Mouse (Mus musculus) mouse embryonic stem cell (cell line): ENCODE results near the gene Arl5a.

Source experiments
- in situ Hi-C, 2 experiments: fragments of 300-500 bp; cut with MboI; formaldehyde crosslinking; loops; 1 replicate in 1 of 2; 3 replicates in 1 of 2; pipeline ENCODE4 v1.14.3; 2019 to 2020; ENCODE audit warnings: low sequenced_read_pairs in 2 of 2, low pct_unique_long_range_greater_than_20kb in 1 of 2, mixed read lengths in 1 of 2; ENCODE audit not compliant: unreplicated experiment in 1 of 2

Gene Arl5a

GRCm38 (mm10) chr2:52424747-52425522 lies at the start of gene Arl5a:
TSS of gene Arl5a (minus strand) at chr2:52424901.
- in situ Hi-C loops, result no loop called here

- in situ Hi-C loops, result no loop called here
Observed at GRCm38 (mm10) chr2:52471545-52472291, 47.0 kb upstream of the Arl5a start.

- in situ Hi-C loops, result no loop called here
Observed at GRCm38 (mm10) chr2:52470044-52470560, 45.4 kb upstream of the Arl5a start.

DNA sequence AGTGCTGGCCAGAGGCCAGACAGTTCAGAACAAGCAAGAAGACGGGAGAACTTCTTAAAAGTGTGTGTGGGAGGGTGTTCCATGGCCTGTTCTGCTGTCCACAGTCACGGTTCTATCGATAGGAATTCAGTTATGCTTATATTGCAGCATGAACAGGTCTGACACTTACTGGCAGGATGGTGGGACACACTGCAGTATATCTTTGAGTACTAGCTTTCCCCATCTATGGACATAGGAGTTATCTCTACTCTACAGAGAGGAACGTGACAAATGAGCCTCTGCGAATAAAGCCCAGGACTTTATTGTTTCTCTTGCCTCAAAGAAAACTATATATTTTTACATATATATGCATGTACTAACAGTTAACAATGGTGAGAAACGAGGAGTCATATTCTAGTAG lies 42.9 kb upstream of the Arl5a start:
- in situ Hi-C loops, result no loop called here

DNA sequence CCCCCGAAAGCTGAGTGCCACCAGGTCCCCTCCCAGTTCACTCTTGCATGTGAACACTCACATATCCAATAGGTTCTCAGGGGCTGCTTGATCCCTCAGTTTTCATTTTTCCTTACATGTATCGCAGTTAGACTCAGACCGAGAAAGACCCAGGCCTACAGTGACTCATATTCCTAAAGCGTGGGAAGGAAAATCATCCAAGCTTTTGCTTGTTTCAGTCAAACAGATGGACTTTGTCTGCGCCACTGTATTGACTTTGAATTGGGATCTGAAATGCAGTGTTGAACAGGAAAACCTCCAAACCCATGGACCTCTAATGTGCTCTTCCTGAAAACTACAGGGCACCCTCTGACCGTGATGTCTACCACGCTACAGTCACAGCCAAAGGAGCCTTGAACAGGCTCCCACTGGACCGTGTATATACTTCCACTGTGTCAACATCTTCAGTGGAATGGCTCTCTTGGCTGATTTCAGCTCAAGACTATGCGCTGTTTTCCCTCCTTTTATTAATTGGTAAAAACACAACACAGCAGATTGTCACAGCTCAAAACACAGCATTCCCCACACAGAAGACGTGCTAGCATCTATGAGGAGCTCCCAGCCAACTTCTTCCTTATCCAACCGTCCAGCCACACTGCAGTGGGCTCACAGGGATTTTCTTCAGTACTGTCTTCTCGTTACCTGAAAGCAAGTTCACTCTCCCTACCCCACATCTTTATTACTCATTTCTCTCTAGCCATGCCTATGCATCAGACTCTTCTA lies 36.7 kb upstream of the Arl5a start:
- in situ Hi-C loops, result no loop called here

- in situ Hi-C loops, result no loop called here
Observed at GRCm38 (mm10) chr2:52455606-52456479, 31.1 kb upstream of the Arl5a start.

DNA sequence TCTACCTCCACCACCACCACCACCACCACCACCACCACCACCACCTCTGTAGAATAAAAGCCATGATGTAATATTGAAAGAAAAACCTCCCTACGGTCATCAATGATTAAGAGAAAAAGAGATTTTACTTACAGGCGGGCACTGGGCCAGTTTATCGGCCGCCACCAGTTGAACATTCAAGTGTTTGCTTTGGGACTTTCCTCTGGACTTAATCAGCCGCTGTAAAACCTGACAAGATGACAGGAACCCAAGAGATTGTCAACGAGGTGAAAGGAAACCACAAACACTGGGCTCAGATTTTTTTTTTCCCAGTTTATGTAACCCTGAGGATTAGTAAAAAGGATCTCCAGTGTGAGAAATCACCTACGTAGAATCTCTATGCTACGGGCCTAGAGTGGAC lies 25.1 kb upstream of the Arl5a start:
- in situ Hi-C loops, result no loop called here

GRCm38 (mm10) chr2:52448916-52449315 lies 24.2 kb upstream of the Arl5a start:
- in situ Hi-C loops, result no loop called here

- in situ Hi-C loops, result no loop called here
Observed at GRCm38 (mm10) chr2:52446648-52447047, 21.9 kb upstream of the Arl5a start.

DNA sequence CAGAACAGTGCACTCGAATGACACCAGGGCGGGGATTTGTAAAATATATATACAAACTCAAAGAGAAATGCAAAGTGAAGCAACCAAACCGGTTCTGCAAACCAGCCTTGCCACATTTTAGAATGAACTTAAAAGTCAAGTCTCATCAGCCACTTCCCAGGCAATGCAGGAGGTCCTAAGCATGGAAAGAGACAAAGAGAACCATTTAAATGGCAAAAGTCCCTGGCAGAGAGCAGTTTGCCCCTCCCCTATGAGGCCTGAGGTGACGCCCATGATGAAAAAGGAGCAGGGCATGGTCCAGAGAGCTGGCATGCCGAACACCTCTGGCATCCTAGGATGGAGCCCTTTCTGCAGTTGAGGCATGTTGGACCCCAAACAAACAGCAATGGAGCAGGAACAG lies 17.4 kb upstream of the Arl5a start:
- in situ Hi-C loops, result no loop called here

GRCm38 (mm10) chr2:52440420-52441015 lies 15.8 kb upstream of the Arl5a start:
- in situ Hi-C loops, result no loop called here

DNA sequence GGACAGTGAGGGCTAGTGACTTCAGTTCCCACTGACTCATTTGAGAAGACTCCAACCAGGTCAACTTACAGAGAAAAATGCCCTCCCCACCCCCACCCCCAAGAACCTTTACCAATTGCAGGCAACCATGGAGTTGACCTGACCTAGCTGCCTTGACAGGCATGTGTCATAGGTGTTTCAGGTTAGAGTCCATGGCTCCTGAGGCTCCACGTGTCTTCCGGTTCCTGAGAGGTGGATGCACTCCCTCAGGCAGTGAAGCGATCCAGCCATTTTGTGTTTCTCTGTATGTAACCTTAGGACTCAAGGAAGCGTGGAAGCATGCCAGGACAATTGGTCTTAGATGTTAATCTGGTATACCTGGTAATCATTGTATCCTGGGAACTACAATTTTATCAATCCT lies 13.7 kb upstream of the Arl5a start:
- in situ Hi-C loops, result no loop called here

GRCm38 (mm10) chr2:52438013-52438412 lies 13.3 kb upstream of the Arl5a start:
- in situ Hi-C loops, result no loop called here

DNA sequence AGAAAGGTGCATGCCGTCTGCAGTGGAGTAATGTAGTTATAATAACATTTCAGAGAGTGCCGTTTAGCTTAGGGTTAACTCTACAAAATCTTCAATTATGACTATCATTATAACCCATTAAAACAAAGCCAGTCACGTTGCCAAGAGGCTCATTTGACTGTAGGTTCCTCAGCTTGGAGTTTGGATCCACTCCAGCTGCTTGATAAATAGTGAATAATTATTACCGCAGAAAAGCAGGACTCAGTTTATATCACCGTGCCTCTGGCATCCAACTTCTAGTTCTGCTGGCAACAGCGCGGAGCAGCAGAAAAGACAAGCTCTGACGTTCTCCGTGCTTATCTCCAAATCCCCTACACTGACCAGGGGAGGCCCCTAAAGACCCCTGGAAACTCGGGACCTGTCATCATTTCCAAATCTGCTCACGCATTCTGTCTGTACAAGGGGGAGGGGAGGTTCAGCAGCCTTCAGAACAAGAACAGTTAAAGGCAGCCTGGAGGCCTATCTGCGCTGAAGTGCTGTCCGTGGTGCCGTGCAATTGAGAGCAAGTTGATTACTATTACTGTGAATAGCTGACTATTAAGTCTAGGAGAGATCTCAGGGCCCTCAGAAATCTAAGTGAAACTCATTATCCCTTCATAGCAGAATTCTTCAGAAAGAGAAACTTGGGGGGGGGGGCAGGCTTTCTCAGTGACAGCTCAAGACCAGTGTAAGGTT lies 11.4 kb upstream of the Arl5a start:
- in situ Hi-C loops, result no loop called here

- in situ Hi-C loops, result no loop called here
Observed at GRCm38 (mm10) chr2:52433365-52433764, 8.7 kb upstream of the Arl5a start.

GRCm38 (mm10) chr2:52427383-52427782 lies 2.7 kb upstream of the Arl5a start:
- in situ Hi-C loops, result no loop called here

- in situ Hi-C loops, result no loop called here
Observed at GRCm38 (mm10) chr2:52426041-52426440, 1.3 kb upstream of the Arl5a start.
